Mouse (Mus musculus) limb, embryonic 12.5 days (tissue): Measurements from ENCODE around the gene Myoc. TPM values are rescaled to one million over a fixed set of nuclear protein-coding genes. Genes with fewer than 3 reads are reported as not detected.

Source experiments
- ATAC-seq: fragments of 200-750 bp; cut with Nextera tagmentation; 2 replicates; pipeline ENCODE4 v1.8.0; 2017; ENCODE audit warnings: low read depth, moderate TSS enrichment; ENCODE audit not compliant: insufficient number of reproducible peaks, insufficient read depth, low FRiP score, low TSS enrichment
- H3K27ac ChIP-seq: fragments of 300-500 bp; sonication (generic); 2 replicates; pipeline ENCODE4 v1.5.1; 2016; ENCODE audit warnings: mild to moderate bottlenecking, moderate library complexity
- H3K27me3 ChIP-seq: fragments of 300-500 bp; sonication (generic); 2 replicates; pipeline ENCODE4 v1.6.1; 2016; ENCODE audit warnings: mild to moderate bottlenecking, moderate library complexity
- H3K36me3 ChIP-seq: fragments of 300-500 bp; sonication (generic); 2 replicates; pipeline ENCODE4 v1.6.1; 2016; ENCODE audit warnings: mild to moderate bottlenecking, moderate library complexity
- H3K4me1 ChIP-seq: fragments of 300-500 bp; sonication (generic); replicated peaks from 2 replicates; pipeline ENCODE4 v1.6.1; 2016
- H3K4me2 ChIP-seq: fragments of 300-500 bp; sonication (generic); 2 replicates; pipeline ENCODE4 v1.6.1; 2016; ENCODE audit warnings: mild to moderate bottlenecking, moderate library complexity
- H3K4me3 ChIP-seq: fragments of 300-500 bp; sonication (generic); replicated peaks from 2 replicates; pipeline ENCODE4 v1.5.1; 2016; ENCODE audit warnings: mild to moderate bottlenecking
- H3K9ac ChIP-seq: fragments of 300-500 bp; sonication (generic); replicated peaks from 2 replicates; pipeline ENCODE4 v1.6.1; 2016; ENCODE audit warnings: mild to moderate bottlenecking, moderate library complexity
- H3K9me3 ChIP-seq: fragments of 300-500 bp; sonication (generic); 2 replicates; pipeline ENCODE4 v1.6.1; 2016; ENCODE audit warnings: mild to moderate bottlenecking, moderate library complexity
- WGBS: fragments of 180-500 bp; shearing (Covaris S2); methylation state at CpG from one replicate; pipeline ENCODE4 v1.1.7; 2016; 5-methylcytosine and 5-hydroxymethylcytosine counted together
- polyA plus RNA-seq: library from polyadenylated mRNA; unstranded; fragments of >200 nt; fragmentation: Nextera tagmentation; extraction: Ambion mirVana; gene quantifications from 2 replicates; pipeline ENCODE4 v1.2.1, GENCODE M21; 2016

Gene Myoc
- not detected in 2 replicates for polyA plus RNA-seq

- Histone ChIP-seq H3K27ac (no peak within 1 kb of the TSS), H3K9me3 (no peaks in the 10 kb centered on the region), H3K9ac (no peak within 1 kb of the TSS), H3K4me1 (peaks cover 5% of the 10 kb centered on the region), H3K27me3 (no peaks in the 10 kb centered on the region), H3K36me3 (no peaks in the 10 kb centered on the region), H3K4me3 (no peak within 1 kb of the TSS), H3K4me2 (no peak within 1 kb of the TSS)
- 80% methylated on average over 10 of the region's 10 CpGs for WGBS
- no peak for ATAC-seq
Measured at GRCm38 (mm10) chr1:162639051-162639750, at the start of gene Myoc. TSS of gene Myoc (plus strand) at chr1:162639155.

GRCm38 (mm10) chr1:162589443-162589842 is 49.5 kb upstream of the Myoc start:
- 0 out of 2 replicates have a peak, but pooled peaks have one; percentile 26 for ATAC-seq
- H3K27me3 ChIP-seq: no peaks in the 10 kb centered on the region
- no peaks in the 10 kb centered on the region for H3K9me3 ChIP-seq
- H3K4me2 ChIP-seq: no peak overlapping the region
- H3K4me3 ChIP-seq: no peak overlapping the region
- H3K36me3 ChIP-seq: peaks cover 30% of the 10 kb centered on the region; the same call in 1 of the 2 replicates
- H3K9ac ChIP-seq: no peak overlapping the region
- peaks cover 3% of the 10 kb centered on the region; the same call in 1 of the 2 replicates for H3K4me1 ChIP-seq
- no peak overlapping the region for H3K27ac ChIP-seq
- WGBS: 8% methylated on average over 9 of the region's 9 CpGs

GRCm38 (mm10) chr1:162590415-162590997 is 48.4 kb upstream of the Myoc start:
- no peaks in the 10 kb centered on the region for H3K27me3 ChIP-seq
- H3K9me3 ChIP-seq: no peaks in the 10 kb centered on the region
- no peak for ATAC-seq
- peaks cover 3% of the 10 kb centered on the region; the same call in 1 of the 2 replicates for H3K4me1 ChIP-seq
- H3K9ac ChIP-seq: no peak overlapping the region
- no peak overlapping the region for H3K27ac ChIP-seq
- H3K36me3 ChIP-seq: peaks cover 28% of the 10 kb centered on the region; the same call in 1 of the 2 replicates
- no peak overlapping the region for H3K4me3 ChIP-seq
- WGBS: 74% methylated on average over 8 of the region's 8 CpGs
- no peak overlapping the region for H3K4me2 ChIP-seq

GRCm38 (mm10) chr1:162597379-162598102 is 41.4 kb upstream of the Myoc start:
- Histone ChIP-seq H3K4me3 (no peak overlapping the region), H3K9ac (no peak overlapping the region), H3K4me2 (no peak overlapping the region), H3K27ac (no peak overlapping the region), H3K36me3 (peaks cover 53% of the 10 kb centered on the region), H3K9me3 (no peaks in the 10 kb centered on the region), H3K4me1 (no peaks in the 10 kb centered on the region), H3K27me3 (no peaks in the 10 kb centered on the region)
- 69% methylated on average over 3 of the region's 3 CpGs for WGBS
- ATAC-seq: no peak

- WGBS: 92% methylated on average over 5 of the region's 5 CpGs
- no peak for ATAC-seq
Measured at GRCm38 (mm10) chr1:162599617-162600016, 39.3 kb upstream of the Myoc start.

GRCm38 (mm10) chr1:162601288-162601687 is 37.7 kb upstream of the Myoc start:
- no peak overlapping the region for H3K4me2 ChIP-seq
- H3K27ac ChIP-seq: no peak overlapping the region
- WGBS: 83% methylated on average over 4 of the region's 4 CpGs
- H3K4me3 ChIP-seq: no peak overlapping the region
- H3K4me1 ChIP-seq: no peaks in the 10 kb centered on the region
- no peak overlapping the region for H3K9ac ChIP-seq
- H3K9me3 ChIP-seq: no peaks in the 10 kb centered on the region
- H3K27me3 ChIP-seq: no peaks in the 10 kb centered on the region
- ATAC-seq: no peak
- H3K36me3 ChIP-seq: peaks cover 47% of the 10 kb centered on the region

More at GRCm38 (mm10) chr1:162599617-162600016, 39.3 kb upstream of the Myoc start:
- Histone ChIP-seq H3K27me3 (no peaks in the 10 kb centered on the region), H3K9ac (no peak overlapping the region), H3K9me3 (no peaks in the 10 kb centered on the region), H3K27ac (no peak overlapping the region), H3K4me1 (no peaks in the 10 kb centered on the region), H3K36me3 (peaks cover 50% of the 10 kb centered on the region), H3K4me3 (no peak overlapping the region), H3K4me2 (no peak overlapping the region)

GRCm38 (mm10) chr1:162608127-162608526 is 30.8 kb upstream of the Myoc start:
- H3K4me2 ChIP-seq: no peak overlapping the region
- ATAC-seq: no peak
- peaks cover 6% of the 10 kb centered on the region; the same call in 1 of the 2 replicates for H3K4me1 ChIP-seq
- no peak overlapping the region for H3K4me3 ChIP-seq
- no peak overlapping the region for H3K27ac ChIP-seq
- H3K9me3 ChIP-seq: no peaks in the 10 kb centered on the region
- no peaks in the 10 kb centered on the region for H3K27me3 ChIP-seq
- no peak overlapping the region for H3K9ac ChIP-seq
- 10% methylated on average over 1 of the region's 1 CpGs for WGBS
- H3K36me3 ChIP-seq: peaks cover 8% of the 10 kb centered on the region; the same call in 1 of the 2 replicates

GRCm38 (mm10) chr1:162609633-162610250 is 29.2 kb upstream of the Myoc start:
- no peak overlapping the region for H3K9ac ChIP-seq
- peaks cover 2% of the 10 kb centered on the region; the same call in 1 of the 2 replicates for H3K36me3 ChIP-seq
- no peaks in the 10 kb centered on the region for H3K27me3 ChIP-seq
- H3K4me1 ChIP-seq: peaks cover 6% of the 10 kb centered on the region; the same call in 1 of the 2 replicates
- H3K9me3 ChIP-seq: no peaks in the 10 kb centered on the region
- WGBS: 37% methylated on average over 9 of the region's 9 CpGs
- H3K4me2 ChIP-seq: no peak overlapping the region
- no peak overlapping the region for H3K4me3 ChIP-seq
- no peak for ATAC-seq
- no peak overlapping the region for H3K27ac ChIP-seq

- 85% methylated on average over 4 of the region's 4 CpGs for WGBS
- Histone ChIP-seq H3K4me2 (no peak overlapping the region), H3K27ac (no peak overlapping the region), H3K4me3 (no peak overlapping the region), H3K9ac (no peak overlapping the region), H3K4me1 (peaks cover 6% of the 10 kb centered on the region; the same call in 1 of the 2 replicates), H3K9me3 (no peaks in the 10 kb centered on the region), H3K27me3 (no peaks in the 10 kb centered on the region), H3K36me3 (no peaks in the 10 kb centered on the region)
- ATAC-seq: no peak
Measured at GRCm38 (mm10) chr1:162611191-162611590, 27.8 kb upstream of the Myoc start.

- Histone ChIP-seq H3K4me2 (no peak overlapping the region), H3K9me3 (no peaks in the 10 kb centered on the region), H3K27ac (no peak overlapping the region), H3K9ac (no peak overlapping the region), H3K36me3 (no peaks in the 10 kb centered on the region), H3K4me3 (no peak overlapping the region), H3K4me1 (no peaks in the 10 kb centered on the region), H3K27me3 (no peaks in the 10 kb centered on the region)
- WGBS: 72% methylated on average over 1 of the region's 1 CpGs
- no peak for ATAC-seq
Measured at GRCm38 (mm10) chr1:162615511-162615910, 23.4 kb upstream of the Myoc start.

- no peak overlapping the region for H3K4me3 ChIP-seq
- no peaks in the 10 kb centered on the region for H3K27me3 ChIP-seq
- H3K9ac ChIP-seq: no peak overlapping the region
- no peaks in the 10 kb centered on the region; the same call in 1 of the 2 replicates for H3K4me1 ChIP-seq
- H3K27ac ChIP-seq: no peak overlapping the region
- WGBS: 65% methylated on average over 4 of the region's 4 CpGs
- no peak overlapping the region for H3K4me2 ChIP-seq
- no peaks in the 10 kb centered on the region for H3K36me3 ChIP-seq
- no peaks in the 10 kb centered on the region for H3K9me3 ChIP-seq
- no peak for ATAC-seq
Measured at GRCm38 (mm10) chr1:162620487-162620886, 18.5 kb upstream of the Myoc start.
